Mouse (Mus musculus): ENCODE measurements around the gene Tmcc1. TPM values are rescaled to one million over a fixed set of nuclear protein-coding genes. Genes with fewer than 3 reads are reported as not detected.

Gene Tmcc1
- total RNA-seq, 2 experiments from 2014 or later: 26.0 to 26.4 TPM

DNA sequence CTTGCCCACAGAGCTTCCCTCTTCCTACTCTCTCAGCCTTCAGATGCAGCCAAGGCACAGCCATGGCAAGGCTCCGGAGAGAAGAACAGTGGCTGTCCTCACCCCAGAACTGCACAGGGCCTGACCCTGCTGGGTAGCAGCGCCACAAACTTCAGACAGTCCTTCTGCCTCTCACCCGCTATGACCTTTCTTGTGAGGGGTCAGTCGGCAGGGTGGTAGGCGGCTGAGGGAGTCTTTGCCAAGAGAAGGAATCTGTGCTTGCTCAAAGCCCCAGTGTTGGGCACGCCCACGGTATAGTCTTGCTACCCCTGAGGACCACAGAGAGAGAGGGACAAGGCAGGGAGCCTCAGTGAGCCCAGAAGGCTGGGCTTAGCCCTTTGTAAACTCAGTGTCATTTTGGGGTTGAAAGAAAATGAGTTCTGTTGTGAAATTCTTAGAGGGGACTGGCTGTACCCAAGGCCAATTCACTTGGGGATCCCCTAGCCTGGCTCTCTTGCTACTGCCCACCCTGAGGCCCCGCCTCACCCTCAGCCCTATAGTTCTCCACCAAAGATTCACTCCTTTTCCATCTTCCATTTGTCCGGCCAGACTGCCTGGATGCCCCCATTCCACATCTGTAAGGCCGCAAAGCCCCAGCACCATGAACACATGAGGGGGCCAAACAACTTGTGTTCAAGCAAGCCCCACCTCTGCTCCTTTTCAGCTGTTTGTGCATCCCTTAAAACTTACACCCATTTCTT lies 201.2 kb downstream of the Tmcc1 start:
- DNase-seq: no peak

DNA sequence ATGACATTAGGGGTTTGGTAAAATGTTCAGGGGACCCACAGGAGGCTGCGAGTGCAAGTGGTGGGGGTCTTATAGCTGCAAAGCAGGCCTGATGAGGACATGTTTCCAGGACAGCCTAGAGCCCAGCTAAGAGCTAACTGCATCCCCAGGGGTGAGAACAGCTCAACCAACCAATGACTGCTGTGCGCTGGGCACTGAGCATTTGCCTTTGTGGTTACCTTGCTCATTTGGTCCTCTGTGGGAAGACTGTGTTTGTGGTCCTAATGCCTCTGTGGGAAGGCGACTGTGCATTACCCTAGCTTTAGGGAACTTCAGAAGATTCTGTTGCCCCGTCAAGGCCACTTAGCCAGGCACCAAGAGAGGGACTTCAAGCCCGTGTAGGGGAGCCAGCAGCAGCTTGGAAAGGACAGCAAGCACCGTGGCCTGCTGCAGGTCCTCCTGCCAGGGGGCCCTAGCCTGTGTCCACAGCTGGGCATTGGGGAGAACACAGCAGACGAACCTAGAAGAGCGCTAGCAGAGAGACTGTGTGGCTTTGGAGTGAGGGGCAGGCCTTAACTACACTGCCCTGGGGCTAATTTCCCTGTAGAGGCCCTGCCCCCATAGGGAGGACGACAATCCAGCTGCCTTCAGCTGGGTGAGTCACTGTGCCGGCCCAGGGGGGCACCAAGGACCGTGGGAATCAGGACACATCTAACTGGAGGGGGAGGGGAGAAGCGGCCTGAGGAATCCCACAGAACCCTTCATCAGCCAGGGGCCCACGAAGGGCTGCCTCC lies 202.0 kb downstream of the Tmcc1 start:
- peak; percentile 55 for DNase-seq

DNA sequence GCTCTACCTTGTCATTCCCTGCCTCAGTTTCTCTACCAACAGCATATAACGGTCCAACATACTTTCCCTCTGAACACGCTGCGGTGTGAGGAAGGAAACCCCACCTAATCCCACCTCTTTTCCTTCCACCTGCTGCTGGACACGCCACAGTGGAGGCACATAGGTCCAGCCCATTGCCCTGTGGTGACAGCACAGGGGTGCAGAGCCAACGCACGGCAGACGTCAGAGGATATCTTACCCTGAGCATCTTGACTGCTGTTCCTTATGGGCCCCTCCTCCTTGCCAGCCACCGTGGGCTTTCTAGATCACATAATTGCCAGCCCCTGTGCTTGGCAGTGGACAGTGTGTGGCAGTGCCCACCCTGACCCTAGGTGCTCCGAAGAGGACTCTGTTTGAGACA lies 202.8 kb downstream of the Tmcc1 start:
- DNase-seq: no peak

DNA sequence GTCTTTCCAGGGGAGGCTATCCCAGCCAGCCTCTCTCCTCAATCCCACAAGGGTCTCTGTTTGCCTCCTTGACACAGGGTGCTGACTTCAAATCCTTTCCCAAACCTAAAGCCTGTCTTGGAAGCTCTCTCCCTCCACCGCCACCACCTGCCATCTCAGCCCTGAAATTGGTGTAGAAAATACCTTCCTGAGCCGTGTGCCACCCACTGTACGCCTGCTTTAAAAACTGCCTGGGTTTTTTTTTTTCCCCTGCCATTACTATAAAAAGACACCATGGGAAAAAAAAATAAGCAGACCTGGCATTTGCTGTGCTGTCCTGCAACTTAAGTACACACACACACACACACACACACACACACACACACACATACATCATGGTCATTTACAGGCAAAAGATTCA lies 203.2 kb downstream of the Tmcc1 start:
- DNase-seq: no peak

- DNase-seq: no peak
These were observed 203.7 kb downstream of the Tmcc1 start for GRCm38 (mm10) chr6:115989607-115990006.

DNA sequence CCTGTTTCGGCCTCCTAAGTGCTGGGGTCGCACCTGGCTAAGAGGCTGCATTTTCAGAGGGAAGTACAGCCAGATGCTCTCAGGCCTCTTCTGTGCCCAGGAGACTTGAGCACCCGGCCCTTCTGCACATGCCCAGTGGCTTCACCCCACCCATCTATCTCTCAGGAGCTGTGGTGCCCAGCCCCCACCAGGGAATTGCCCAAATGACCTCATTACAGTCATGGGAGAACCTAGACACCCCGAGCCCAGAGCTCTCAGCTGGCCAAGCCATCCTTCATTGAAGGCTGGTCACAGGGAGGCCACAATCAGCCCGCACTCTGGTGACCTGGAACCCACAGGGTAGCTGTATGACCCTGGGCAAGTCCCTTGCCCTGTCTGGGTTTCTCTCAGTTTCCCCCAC lies 204.3 kb downstream of the Tmcc1 start:
- DNase-seq: no peak

- DNase-seq: no peak
These were observed 206.1 kb downstream of the Tmcc1 start for GRCm38 (mm10) chr6:115987096-115987747.

- DNase-seq: no peak
These were observed 206.7 kb downstream of the Tmcc1 start for GRCm38 (mm10) chr6:115986472-115987095.

DNA sequence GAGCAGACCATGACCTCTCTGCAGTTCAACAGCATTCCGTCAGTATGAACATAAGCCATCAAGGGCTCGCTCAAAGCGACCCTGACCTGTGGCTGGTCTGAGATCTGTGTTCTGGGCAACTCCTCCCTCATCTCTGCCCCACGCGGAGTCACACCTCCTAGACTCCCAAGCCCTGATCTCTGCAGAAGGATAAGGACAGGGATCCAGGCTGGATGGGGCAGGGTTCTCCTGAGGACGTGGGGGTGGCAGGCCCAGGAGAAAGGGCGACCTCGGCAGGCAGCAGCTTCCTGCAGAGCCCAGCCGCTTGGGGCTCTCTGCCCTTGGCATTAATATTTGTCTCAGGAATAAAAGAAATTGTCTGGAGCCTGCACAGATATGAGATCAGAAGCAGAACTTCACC lies 207.7 kb downstream of the Tmcc1 start:
- DNase-seq: no peak

DNA sequence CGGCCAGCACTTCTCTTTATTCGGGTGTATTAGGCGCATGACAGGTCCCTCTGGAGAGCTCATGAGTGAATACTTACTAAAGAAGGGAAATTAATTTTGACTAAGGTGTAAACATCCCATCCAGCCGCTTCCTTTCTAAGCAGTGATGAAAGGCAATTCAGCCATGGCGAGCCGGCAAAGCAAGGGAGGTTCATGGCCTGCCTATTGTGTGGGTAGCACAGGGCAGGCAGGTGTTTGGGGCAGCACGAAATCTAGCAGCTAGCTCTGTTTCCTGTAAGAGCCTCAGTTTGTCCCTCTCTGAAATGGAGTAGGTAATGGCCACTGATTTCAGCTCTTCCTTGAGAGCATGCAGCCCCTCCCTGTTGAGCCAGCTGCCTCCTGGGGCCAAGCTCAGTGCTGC lies 208.7 kb downstream of the Tmcc1 start:
- no peak for DNase-seq

DNA sequence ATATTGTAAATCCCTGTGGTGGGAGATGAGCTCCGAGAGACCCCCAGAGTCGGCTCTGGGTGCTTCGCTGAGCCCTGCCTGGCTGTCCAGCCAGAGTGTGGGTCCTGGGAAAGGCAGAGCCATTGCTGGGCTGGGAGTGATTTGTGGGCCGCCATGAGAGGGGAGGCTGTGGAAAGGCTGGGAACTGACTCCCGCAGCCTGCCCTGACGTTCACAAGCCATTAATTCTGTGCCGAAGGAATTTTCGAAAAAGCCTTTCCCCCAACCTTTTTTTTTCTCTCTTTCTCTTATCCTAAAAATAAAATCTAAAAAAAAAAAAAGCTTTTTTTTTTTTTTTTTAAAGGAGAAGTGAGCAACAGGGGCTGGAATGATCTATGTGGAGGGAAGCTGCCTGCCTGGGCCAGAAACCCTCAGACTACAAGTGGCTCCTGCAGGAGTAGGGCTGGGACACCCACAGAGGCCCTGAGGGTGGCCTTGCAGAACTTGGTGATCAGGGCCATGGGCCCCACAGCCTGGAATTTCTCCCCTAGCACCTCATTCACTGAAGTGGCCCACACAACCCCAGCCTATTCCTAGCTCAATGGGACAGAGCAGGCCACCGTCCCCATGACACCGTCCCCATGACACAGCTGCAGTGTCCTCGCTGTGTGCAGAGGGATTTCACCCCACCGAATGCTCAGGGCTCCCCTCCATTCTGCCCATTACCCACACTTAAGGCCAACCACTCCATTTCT lies 209.8 kb downstream of the Tmcc1 start:
- no peak for DNase-seq

- DNase-seq: no peak
These were observed 210.4 kb downstream of the Tmcc1 start for GRCm38 (mm10) chr6:115982889-115983288.

- DNase-seq: no peak
These were observed 214.7 kb downstream of the Tmcc1 start for GRCm38 (mm10) chr6:115978596-115978995.

DNA sequence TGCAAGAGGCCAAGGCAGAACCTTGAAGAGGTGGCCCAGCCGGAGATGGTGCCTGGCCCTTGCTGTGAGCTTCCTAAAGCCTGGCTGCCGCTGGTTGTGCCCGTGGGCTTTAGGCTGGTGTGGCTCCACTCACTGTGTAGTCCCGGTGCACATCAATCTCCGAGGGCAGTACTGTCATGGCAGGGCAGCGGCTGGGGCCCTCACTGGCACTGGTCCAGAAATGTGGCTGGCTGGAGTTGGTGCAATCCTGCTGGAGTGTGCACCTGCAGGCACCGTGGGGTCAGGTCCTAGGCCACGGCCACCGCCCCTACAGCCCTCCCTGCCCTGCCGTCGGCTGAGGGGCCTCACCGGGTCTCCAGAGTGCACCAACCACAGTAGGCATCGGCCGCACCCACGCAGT lies 215.5 kb downstream of the Tmcc1 start:
- DNase-seq: no peak

DNA sequence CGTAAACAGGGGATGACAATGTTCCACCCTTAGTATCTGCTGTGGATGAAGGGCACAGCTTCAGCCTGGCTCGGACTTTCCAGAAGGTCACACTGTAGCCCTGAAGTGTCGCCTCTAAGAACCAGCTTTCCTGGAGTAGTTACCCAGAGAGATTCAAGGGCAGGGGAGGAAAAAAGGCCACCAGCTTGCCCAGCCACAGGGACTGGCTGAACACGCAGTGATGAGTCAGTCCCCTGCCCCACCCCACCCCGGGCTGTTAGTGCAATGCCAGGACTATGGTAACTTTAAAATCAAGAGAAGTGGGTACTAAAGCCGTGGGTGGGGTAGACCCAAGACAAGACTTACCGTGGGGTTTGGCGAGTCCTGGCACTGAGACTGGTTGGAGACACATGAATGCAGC lies 217.7 kb downstream of the Tmcc1 start:
- no peak for DNase-seq

DNA sequence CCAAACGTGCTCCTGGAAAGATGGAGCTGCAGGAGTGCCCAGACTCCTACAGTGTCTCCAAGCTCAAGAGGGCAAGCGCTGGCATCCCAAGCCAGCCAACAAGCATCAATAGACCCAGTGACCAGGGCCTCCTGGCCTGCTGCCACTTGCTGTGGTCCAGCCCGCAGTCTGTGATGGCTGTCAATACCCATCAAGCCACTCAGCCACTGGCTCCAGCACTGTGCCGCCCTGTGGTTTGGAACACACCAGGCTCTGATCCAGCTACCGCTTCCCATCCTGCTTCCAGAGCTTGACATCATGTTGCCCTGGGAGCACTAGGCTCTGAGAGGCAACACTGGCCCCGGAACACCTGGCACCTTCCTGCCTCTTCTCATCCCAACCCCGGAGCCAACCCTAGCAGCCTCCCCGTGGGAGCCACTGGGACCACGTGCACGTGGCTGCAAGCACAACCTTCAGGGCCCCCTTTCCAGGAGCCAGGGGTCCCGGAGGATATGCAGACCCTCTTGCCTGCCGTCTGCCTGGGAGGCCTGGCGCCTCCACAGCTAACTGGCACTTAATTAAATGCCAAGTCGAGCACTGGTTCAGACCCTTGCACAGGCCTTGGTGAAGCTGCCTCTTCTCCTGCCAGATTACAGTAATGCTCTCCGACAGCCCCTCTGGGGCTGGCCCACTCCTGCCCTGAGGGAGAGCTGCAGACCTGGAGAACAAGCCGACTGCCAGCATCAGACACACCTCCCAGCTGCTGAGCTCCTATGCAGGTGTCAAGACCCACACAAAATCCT lies 219.2 kb downstream of the Tmcc1 start:
- no peak for DNase-seq

DNA sequence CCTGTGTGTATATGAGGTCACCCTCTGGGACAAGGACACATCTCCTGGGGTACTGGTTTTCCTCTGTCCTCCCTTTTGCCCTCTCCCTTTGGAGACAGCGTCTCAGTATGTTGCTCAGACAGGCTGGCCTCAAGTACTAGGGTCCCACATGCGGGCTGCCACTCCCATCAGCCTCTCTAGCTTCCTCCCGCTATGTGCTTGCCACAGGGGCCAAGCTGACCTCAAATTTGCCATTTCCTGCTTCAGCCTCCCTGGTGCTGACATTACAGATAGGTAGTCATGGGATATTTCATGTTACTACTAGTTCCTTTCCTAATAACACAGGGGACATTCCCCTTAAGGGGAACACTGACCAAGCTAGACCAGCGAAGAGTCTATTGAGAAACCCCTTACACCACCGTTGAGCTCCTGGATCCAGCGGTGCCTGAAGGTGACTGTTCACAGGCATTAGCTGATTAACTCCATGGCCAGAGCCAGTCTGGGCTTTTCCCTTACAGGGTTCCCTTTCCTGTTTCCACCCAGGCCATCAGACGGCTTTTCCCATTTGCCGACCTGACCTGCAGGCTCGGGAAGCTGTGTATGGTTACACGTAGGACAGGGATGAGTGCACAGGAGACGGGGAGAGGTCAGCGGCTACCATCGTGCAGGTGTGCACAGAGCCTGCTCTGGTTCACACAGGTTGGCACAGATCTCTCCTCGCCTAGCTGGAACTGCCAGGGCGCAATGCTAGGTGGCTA lies 220.0 kb downstream of the Tmcc1 start:
- DNase-seq: no peak

DNA sequence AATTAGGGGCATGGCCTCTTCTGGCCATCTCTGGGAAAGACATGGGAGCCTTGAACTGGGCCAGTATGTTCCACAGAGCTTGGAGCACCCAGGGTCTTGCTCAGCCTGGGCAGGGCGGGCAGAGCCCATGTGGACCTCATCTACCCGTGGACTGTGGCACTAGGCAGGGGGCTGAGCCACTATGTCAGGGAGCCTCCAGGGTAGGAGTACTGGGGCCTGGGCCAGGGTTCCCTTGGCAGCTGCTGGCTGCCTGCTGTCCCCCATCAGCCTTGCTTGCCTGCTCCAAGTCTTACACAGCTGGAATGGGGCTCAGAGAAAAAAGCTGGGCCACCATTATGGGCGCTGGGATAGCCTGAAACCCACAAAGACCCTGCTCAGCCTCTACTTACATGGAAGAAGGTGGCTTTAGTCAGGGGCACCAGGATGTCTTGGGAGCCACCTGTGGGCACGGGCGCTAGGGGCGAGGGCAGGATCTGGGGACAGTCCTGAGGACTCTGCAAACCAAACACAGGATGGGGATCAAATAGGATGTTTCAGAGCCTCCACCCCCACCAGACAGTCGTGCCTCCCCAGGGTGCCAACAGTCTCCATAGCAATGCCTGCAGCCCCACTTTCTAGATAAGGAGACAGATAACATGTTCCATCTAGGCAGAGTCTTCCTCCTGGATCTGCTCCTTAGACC lies 221.1 kb downstream of the Tmcc1 start:
- DNase-seq: no peak

- no peak for DNase-seq
These were observed 221.8 kb downstream of the Tmcc1 start for GRCm38 (mm10) chr6:115971273-115972060.
